Mouse (Mus musculus): ENCODE data around the gene Cux1. TPM values are rescaled to one million over a fixed set of nuclear protein-coding genes. Genes with fewer than 3 reads are reported as not detected.
A peak's percentile ranks its signal among the peaks of the same experiment; 100 is the strongest.

Gene Cux1
- total and polyA plus RNA-seq, 3 experiments: 46.8 to 101 (median 85.8) TPM

DNA sequence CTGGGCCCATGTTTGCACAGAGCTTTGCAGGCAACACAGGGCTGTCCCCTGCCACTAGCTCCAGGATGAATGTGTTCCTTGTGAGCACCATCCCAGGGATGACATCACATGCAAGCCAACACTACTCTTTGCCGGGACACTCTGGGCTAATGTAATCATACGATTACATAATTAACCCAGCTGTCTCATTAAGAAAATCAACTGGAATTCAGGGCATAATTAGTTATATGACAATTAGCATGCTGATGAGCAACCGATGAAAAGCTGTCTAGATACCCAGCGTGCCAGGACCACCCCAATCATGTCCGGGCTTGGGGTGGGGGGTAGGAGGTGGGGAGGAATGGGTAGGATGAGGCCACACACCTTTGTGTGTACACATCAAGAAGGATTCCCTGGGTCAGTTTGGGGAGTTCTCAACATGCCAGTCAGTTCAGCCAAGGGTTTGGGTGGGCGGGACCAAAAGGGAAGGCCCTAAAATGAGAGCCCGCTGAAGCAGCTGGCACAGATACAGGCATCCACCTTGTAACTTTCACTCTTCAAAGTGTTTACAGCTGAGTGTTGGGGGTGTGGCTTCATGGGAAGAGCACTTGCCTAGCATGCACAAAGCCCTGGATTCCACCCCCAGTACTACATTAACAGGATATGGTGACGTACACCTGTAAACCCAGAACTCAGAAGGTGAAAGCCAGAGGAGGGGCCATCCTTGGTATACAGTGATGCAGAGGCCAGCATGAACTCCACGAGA is 184.9 kb downstream of the Cux1 start:
- H3K27ac ChIP-seq: no peak overlapping the region
- no peaks in the 10 kb centered on the region for H3K79me2 ChIP-seq (replicated peaks; ENCODE audit: control insufficient read depth, insufficient read depth, low read length)
- no peak for DNase-seq
- no peak overlapping the region for H3K4me3 ChIP-seq
- no peaks in the 10 kb centered on the region for H3K27me3 ChIP-seq (ENCODE audit: control insufficient read depth, insufficient read depth, low read length)
- 85% methylated on average over 9 of the region's 9 CpGs for WGBS
- intact Hi-C loops (cut with DNase I): loop anchor here (5.0 kb wide), 1 partner anchor 45 kb away; no protein-coding TSS in a partner anchor
- no peak for TF ChIP-seq EP300 (IDR thresholded peaks at IDR 0.05; ENCODE audit: insufficient read depth, low read depth, low read length)
- no peak for TF ChIP-seq POLR2A (IDR thresholded peaks at IDR 0.05; ENCODE audit: insufficient read depth, low read depth, low read length)
- TF ChIP-seq CTCF (IDR thresholded peaks at IDR 0.05): no peak
- no peaks in the 10 kb centered on the region for H3K36me3 ChIP-seq (ENCODE audit: control insufficient read depth, insufficient read depth, low read length)
- peaks cover 3% of the 10 kb centered on the region; the same call in 1 of the 2 replicates for H3K4me1 ChIP-seq (ENCODE audit: control insufficient read depth, insufficient read depth, low read length)
- no peak overlapping the region for H3K9ac ChIP-seq (ENCODE audit: low read depth, low read length)

DNA sequence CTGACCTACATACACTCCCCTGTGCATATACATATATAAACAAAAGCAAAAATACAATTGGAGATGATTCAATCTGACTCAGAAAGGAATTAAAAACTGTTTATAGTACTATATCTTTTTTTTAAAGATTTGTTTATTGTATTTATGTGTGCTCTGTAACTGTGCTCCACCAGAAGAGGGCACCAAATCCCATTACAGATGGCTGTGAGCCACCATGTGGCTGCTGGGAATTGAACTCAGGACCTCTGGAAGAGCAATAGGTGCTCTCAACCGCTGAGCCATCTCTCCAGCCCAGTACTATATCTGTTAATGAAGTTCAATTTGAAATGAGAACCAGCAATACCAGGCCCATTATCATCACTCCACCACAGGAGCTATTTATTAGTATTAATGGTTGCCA is 187.9 kb downstream of the Cux1 start:
- H3K9ac ChIP-seq (ENCODE audit: low read depth, low read length): no peak overlapping the region
- no peaks in the 10 kb centered on the region for H3K27me3 ChIP-seq (ENCODE audit: control insufficient read depth, insufficient read depth, low read length)
- intact Hi-C loops (cut with DNase I): loop anchor here (5.0 kb wide), 2 partner anchors 188 to 243 kb away; partner anchors contain the start of gene Cux1

GRCm38 (mm10) chr5:136377101-136377500 is 190.2 kb downstream of the Cux1 start:
- TF ChIP-seq CTCF (IDR thresholded peaks at IDR 0.05): no peak
- TF ChIP-seq EP300 (IDR thresholded peaks at IDR 0.05; ENCODE audit: insufficient read depth, low read depth, low read length): no peak
- TF ChIP-seq POLR2A (IDR thresholded peaks at IDR 0.05; ENCODE audit: insufficient read depth, low read depth, low read length): no peak
- Histone ChIP-seq H3K4me1 (ENCODE audit: control insufficient read depth, insufficient read depth, low read length) (peaks cover 5% of the 10 kb centered on the region; the same call in 1 of the 2 replicates), H3K36me3 (ENCODE audit: control insufficient read depth, insufficient read depth, low read length) (peaks cover 2% of the 10 kb centered on the region; the same call in 1 of the 2 replicates), H3K4me3 (no peak overlapping the region), H3K27ac (no peak overlapping the region), H3K27me3 (ENCODE audit: control insufficient read depth, insufficient read depth, low read length) (no peaks in the 10 kb centered on the region), H3K79me2 (replicated peaks; ENCODE audit: control insufficient read depth, insufficient read depth, low read length) (no peaks in the 10 kb centered on the region), H3K9ac (ENCODE audit: low read depth, low read length) (no peak overlapping the region)
- DNase-seq: no peak
- intact Hi-C loops (cut with DNase I): loop anchor here (5.0 kb wide), 2 partner anchors 190 to 245 kb away; partner anchors contain the start of gene Cux1
- 91% methylated on average over 3 of the region's 3 CpGs for WGBS

More for the DNA sequence above, 187.9 kb downstream of the Cux1 start:
- no peak for DNase-seq
- Histone ChIP-seq H3K36me3 (ENCODE audit: control insufficient read depth, insufficient read depth, low read length) (peaks cover 2% of the 10 kb centered on the region; the same call in 1 of the 2 replicates), H3K79me2 (replicated peaks; ENCODE audit: control insufficient read depth, insufficient read depth, low read length) (no peaks in the 10 kb centered on the region), H3K4me3 (no peak overlapping the region), H3K4me1 (ENCODE audit: control insufficient read depth, insufficient read depth, low read length) (peaks cover 5% of the 10 kb centered on the region; the same call in 1 of the 2 replicates), H3K27ac (no peak overlapping the region)
- WGBS: 97% methylated on average over 1 of the region's 1 CpGs
- TF ChIP-seq EP300 (IDR thresholded peaks at IDR 0.05; ENCODE audit: insufficient read depth, low read depth, low read length) (no peak), CTCF (IDR thresholded peaks at IDR 0.05) (peak; percentile 65), POLR2A (IDR thresholded peaks at IDR 0.05; ENCODE audit: insufficient read depth, low read depth, low read length) (no peak)

DNA sequence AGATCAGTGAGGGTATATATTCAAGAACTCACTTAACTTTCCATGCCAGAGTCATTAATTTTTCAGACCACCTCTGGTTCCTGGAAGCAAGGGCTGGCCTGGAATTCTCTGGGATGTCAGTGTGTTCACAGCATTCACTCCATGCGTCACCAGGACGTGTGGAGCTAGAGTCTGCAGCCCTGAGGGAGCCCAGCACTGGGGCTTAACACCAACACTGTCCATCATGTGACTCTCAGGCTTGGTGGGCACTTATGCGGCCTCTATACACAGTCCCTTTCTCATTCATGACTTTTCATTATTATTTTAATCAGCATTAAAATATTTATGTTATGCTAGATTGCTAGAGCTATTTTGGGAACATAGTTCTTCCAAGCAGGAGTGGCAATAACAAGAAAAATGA is 191.9 kb downstream of the Cux1 start:
- H3K27me3 ChIP-seq (ENCODE audit: control insufficient read depth, insufficient read depth, low read length): no peaks in the 10 kb centered on the region
- H3K79me2 ChIP-seq (replicated peaks; ENCODE audit: control insufficient read depth, insufficient read depth, low read length): no peaks in the 10 kb centered on the region
- no peak overlapping the region for H3K9ac ChIP-seq (ENCODE audit: low read depth, low read length)
- TF ChIP-seq POLR2A (IDR thresholded peaks at IDR 0.05; ENCODE audit: insufficient read depth, low read depth, low read length) (no peak), CTCF (IDR thresholded peaks at IDR 0.05) (no peak), EP300 (IDR thresholded peaks at IDR 0.05; ENCODE audit: insufficient read depth, low read depth, low read length) (no peak)
- H3K27ac ChIP-seq: no peak overlapping the region
- no peak overlapping the region for H3K4me3 ChIP-seq
- H3K36me3 ChIP-seq (ENCODE audit: control insufficient read depth, insufficient read depth, low read length): peaks cover 2% of the 10 kb centered on the region; the same call in 1 of the 2 replicates
- WGBS: 69% methylated on average over 3 of the region's 3 CpGs
- no peak for DNase-seq
- intact Hi-C loops (cut with DNase I): loop anchor here (5.0 kb wide), 2 partner anchors 192 to 247 kb away; partner anchors contain the start of gene Cux1
- H3K4me1 ChIP-seq (ENCODE audit: control insufficient read depth, insufficient read depth, low read length): peaks cover 3% of the 10 kb centered on the region; the same call in 1 of the 2 replicates

DNA sequence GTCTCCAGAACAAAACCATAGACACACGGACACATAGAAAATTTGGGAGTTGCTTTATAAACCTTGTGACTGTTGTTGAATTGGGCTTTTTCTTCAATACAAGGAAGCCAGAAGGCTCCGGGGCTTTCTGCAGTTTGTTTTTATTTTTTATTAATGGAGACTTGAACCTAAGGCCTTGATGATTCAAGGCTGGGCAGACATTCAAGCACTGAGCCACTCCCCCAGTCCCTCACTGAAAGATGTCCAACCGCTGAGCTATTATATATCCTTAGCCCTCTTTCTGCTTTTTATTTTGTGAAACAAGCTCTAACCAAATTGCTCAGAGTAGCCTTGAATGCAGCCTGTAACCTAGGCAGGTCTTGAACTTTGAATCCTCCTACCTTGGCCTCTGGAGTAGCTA is 195.0 kb downstream of the Cux1 start:
- no peak for DNase-seq

DNA sequence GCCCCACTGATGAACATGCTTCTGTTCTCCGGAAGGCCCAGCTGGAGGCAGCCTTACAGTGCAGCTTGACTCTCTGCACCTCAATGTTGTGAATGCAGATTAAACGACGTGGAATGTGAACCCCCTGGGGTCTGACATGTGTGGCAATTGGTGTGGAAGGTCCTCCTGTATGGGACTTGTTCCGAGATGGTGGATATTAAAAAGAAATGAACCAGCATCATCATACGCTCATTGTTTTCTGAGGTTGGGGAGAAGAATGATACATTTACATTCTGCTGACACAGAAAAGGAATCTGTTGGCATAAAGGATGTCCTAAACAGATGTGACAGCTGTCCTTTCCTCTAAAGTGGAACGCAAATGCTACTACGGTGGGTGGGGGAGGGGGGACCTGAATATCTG is 203.9 kb downstream of the Cux1 start:
- intact Hi-C loops (cut with DNase I): no loop called here
- no peaks in the 10 kb centered on the region for H3K4me1 ChIP-seq (ENCODE audit: control insufficient read depth, insufficient read depth, low read length)
- TF ChIP-seq POLR2A (IDR thresholded peaks at IDR 0.05; ENCODE audit: insufficient read depth, low read depth, low read length) (no peak), EP300 (IDR thresholded peaks at IDR 0.05; ENCODE audit: insufficient read depth, low read depth, low read length) (no peak), CTCF (IDR thresholded peaks at IDR 0.05) (no peak)
- no peak for DNase-seq
- H3K27ac ChIP-seq: no peak overlapping the region
- no peaks in the 10 kb centered on the region for H3K36me3 ChIP-seq (ENCODE audit: control insufficient read depth, insufficient read depth, low read length)
- no peak overlapping the region for H3K4me3 ChIP-seq
- H3K27me3 ChIP-seq (ENCODE audit: control insufficient read depth, insufficient read depth, low read length): no peaks in the 10 kb centered on the region
- no peak overlapping the region for H3K9ac ChIP-seq (ENCODE audit: low read depth, low read length)
- 55% methylated on average over 7 of the region's 7 CpGs for WGBS
- H3K79me2 ChIP-seq (replicated peaks; ENCODE audit: control insufficient read depth, insufficient read depth, low read length): no peaks in the 10 kb centered on the region

More for the DNA sequence above, 195.0 kb downstream of the Cux1 start:
- Histone ChIP-seq H3K9ac (ENCODE audit: low read depth, low read length) (no peak overlapping the region), H3K79me2 (replicated peaks; ENCODE audit: control insufficient read depth, insufficient read depth, low read length) (no peaks in the 10 kb centered on the region), H3K27me3 (ENCODE audit: control insufficient read depth, insufficient read depth, low read length) (no peaks in the 10 kb centered on the region), H3K36me3 (ENCODE audit: control insufficient read depth, insufficient read depth, low read length) (peaks cover 2% of the 10 kb centered on the region; the same call in 1 of the 2 replicates), H3K4me3 (no peak overlapping the region), H3K27ac (no peak overlapping the region), H3K4me1 (ENCODE audit: control insufficient read depth, insufficient read depth, low read length) (peaks cover 3% of the 10 kb centered on the region; the same call in 1 of the 2 replicates)
- WGBS: 76% methylated on average over 3 of the region's 3 CpGs
- intact Hi-C loops (cut with DNase I): no loop called here
- no peak for TF ChIP-seq POLR2A (IDR thresholded peaks at IDR 0.05; ENCODE audit: insufficient read depth, low read depth, low read length)
- TF ChIP-seq CTCF (IDR thresholded peaks at IDR 0.05): no peak
- no peak for TF ChIP-seq EP300 (IDR thresholded peaks at IDR 0.05; ENCODE audit: insufficient read depth, low read depth, low read length)
